Mouse (Mus musculus): ENCODE data around the gene Fgr.

Gene Fgr

DNA sequence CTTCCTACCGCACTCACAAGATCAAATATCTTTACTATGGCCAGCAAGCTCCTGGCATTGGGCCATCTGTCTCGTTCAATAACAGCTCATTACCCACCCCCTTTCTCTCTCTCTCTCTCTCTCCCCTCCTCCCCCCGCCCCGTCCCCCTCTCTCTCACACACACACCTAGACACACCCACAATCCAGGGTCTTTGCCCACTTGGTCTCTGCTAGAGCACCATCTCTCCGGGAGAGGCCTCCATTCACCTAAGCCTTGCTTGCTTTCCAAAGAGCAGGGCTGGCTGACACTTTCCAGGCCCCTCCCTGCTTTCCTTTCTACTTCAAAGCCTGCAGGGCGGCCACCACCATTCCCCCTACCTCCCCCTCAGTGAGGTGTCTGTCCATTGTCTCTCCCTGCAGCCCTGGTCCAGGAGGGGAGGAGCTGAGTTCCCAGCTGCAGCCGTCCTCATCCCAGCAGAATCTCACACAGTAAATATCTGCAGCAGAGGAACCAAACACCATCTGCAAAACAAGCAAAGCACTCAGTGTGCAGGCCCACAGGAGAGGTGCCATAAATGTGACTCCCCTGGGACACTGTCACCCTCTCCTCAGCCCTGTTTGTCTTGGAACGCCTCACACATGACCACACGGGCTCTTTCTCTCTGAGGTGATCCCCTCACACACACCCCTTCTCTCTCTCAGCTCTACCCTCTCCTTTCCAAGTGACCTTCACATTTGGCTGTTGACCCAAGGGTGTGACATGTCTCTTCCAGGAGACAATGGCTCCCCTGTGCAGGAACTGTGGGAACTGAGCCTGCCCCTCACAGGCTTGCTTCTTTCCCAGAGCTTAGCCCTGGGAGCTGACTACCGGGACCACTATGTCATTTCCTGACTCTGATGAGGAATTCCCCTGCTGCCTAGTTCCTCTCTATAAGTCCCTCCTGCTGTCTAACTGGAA lies 14.9 kb upstream of the Fgr start:
- DNase-seq (ENCODE audit: low spot score in 2 of 2) = no peak

DNA sequence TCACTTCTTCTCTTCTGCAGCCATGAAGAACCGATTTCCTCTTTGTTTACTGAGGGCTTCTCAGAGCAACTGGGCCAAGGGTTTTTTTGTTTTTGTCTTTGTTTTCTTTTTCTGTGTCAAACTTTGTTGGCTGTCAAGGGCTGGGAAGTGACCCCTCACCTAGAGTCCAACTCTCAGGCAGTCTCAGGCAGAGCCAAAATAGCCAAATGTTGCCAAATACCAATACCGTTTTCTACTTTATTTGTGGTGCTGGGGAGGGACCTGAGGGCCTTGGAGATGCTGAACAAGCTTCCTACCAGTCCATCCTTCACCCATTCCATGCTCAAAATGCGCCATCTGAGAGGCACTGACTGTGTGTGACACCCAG lies 14.2 kb upstream of the Fgr start:
- no peak for DNase-seq (ENCODE audit: low spot score in 2 of 2)

GRCm38 (mm10) chr4:132960313-132960712 lies 13.6 kb upstream of the Fgr start:
- DNase-seq (ENCODE audit: low spot score in 2 of 2) = no peak

DNA sequence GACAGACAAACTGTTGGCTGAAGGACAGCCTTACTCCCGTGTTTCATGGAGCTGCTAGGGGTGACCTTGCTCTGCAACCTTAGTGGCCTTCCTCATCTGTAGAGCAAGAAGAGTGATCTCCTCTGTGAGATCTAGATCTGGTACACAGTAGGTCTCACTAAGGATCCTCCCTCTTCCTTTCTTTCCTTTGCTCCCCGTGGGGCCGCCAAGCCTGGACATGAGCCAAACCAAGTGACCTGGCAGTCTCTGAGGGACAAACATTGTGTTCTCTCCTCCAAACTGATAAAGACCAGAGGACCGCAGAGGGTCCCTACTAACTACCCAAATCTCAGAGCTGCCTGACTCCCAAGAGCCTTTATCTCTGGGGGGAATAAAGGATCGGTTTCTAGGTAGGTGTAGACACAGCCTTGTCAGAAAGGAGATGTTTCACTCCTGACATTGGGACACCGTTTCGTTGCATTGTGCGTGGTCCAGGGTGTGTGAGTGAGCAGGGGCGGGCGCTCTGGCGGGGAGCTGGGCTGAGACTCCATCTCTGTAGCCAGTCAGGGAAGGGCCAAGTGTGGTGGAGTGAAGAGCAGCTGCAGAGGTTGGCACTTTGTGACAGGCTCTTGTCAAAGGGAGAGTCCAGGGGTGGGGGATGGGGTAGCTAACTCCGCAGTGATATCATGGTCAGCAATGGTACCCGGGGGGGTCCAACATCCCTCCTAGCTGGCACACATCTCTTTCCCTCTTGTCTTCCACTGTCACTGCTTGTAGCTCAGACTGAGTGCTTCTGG lies 12.8 kb upstream of the Fgr start:
- DNase-seq (ENCODE audit: low spot score in 2 of 2) = no peak

DNA sequence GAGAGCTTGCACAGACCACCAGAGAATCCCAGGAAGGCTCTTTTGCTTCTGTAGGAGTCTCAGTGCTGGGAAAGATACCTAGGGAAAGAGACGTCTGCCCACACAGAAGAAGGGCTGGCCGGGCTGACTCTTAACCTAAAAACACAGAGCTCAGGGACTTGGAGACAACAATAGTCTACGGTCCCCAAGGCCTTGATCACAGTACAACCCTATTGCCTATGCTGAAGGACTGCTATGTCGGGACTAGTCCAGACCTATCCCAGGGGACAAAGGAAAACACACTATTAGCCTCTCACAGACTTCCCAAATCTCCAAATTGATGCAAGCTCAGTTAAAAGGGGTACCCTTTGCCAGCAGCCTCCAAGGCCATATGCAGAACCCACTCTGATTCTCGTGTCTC lies 12.0 kb upstream of the Fgr start:
- DNase-seq (ENCODE audit: low spot score in 2 of 2) = no peak

DNA sequence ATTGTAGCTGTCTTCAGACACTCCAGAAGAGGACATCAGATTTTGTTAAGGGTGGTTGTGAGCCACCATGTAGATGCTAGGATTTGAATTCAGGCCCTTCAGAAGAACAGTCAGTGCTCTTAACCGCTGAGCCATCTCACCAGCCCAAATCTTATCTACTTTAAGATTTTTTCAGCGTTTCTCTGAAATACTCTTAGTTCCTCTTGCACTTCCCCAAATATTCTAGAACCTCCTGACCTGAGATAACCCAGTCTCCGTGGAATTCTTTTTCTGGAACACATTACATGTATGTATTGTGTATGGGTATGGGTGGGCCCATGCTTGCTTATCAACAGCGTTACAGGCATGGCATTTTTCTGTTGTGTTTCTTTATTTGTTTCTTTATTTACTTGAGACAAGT lies 11.3 kb upstream of the Fgr start:
- no peak for DNase-seq (ENCODE audit: low spot score in 2 of 2)

GRCm38 (mm10) chr4:132963436-132963835 lies 10.5 kb upstream of the Fgr start:
- no peak for DNase-seq (ENCODE audit: low spot score in 2 of 2)

- no peak for DNase-seq (ENCODE audit: low spot score in 2 of 2)
These were observed 9.8 kb upstream of the Fgr start for GRCm38 (mm10) chr4:132964064-132964463.

- no peak for DNase-seq (ENCODE audit: low spot score in 2 of 2)
These were observed 9.4 kb upstream of the Fgr start for GRCm38 (mm10) chr4:132964473-132964872.

GRCm38 (mm10) chr4:132968105-132968938 lies 5.6 kb upstream of the Fgr start:
- DNase-seq (ENCODE audit: low spot score in 2 of 2) = no peak

GRCm38 (mm10) chr4:132971601-132972000 lies 2.3 kb upstream of the Fgr start:
- DNase-seq (ENCODE audit: low spot score in 2 of 2) = no peak

DNA sequence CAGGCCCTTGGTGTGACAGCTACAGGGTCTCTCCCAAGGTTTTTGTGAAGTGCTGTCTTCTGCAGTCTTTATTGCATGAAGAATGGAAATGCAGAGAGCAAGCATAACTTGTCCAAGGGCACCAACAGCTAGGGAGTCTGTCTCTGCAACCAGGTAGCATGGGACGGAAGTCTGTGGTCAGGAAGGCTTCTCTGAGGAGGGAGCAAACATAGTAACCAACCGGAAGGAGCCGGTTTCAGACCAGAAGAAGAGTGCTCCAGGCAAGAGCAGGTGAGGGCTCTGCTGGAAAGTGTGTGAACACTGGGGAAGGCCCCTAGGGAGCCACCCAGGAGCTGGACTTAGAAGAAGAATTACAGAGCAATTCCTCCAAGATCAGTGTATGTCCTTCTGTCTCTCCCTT lies 1.8 kb upstream of the Fgr start:
- DNase-seq (ENCODE audit: low spot score in 2 of 2) = no peak

DNA sequence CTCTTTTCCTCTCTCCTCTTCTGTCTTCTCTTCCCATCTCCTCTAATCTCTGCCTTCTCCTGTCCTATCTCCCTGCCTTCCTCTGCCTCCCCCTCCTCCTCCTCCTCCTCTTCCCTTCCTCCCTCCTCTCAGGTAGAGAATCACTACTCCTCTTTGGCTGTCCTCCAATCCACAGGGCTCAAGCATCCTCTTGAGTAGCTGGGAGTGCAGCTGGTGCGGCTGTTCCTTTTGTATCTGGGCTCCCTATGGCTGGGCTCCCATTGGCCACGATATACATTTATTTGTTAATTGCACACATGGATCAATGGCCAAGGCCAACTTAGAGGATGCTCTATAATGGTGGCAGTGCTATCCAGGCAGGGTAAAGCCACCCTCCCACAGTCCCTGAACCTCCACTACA lies 1.3 kb upstream of the Fgr start:
- no peak for DNase-seq (ENCODE audit: low spot score in 2 of 2)

DNA sequence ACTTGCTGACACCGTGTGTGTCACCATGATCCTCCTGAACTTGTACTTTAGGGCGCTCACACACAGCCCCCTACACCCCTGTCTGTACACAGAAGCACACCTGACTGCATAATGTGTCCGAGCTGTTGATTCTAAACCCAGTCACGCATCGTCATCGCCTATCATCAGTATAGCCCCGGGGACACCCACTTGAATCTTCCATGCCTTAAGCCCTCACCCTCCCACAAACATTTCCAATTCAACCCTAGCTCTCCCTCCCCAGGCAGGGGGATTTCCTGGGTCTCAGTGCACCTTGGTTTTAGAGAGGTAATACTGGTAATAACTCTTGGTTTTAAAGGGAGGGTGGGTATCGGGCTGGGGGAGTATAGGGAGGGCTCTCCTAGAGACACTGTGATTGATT lies 709 bp upstream of the Fgr start:
- DNase-seq (ENCODE audit: low spot score in 2 of 2) = no peak

DNA sequence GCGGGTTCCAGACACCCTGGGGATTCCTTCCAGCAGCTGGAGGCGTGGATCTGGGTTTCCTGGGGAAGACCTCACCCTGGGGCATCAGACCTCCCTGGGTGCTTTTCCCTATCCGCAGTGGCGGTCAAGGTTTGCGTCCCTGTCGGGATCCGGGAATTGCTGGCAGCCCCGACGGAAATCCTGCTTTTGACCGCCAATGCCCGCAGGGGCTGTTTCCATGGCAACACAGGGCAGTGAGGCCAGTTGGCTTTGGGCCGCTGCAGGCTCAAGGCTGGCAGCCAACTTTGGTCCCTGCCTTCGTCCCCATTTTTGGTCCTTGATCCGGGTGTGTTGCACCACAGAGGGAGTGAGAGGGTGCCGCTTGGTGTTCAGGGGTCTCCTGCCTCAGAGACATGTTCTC lies 1.0 kb downstream of the Fgr start:
- DNase-seq (ENCODE audit: low spot score in 2 of 2) = peak; percentile 26 to 31

DNA sequence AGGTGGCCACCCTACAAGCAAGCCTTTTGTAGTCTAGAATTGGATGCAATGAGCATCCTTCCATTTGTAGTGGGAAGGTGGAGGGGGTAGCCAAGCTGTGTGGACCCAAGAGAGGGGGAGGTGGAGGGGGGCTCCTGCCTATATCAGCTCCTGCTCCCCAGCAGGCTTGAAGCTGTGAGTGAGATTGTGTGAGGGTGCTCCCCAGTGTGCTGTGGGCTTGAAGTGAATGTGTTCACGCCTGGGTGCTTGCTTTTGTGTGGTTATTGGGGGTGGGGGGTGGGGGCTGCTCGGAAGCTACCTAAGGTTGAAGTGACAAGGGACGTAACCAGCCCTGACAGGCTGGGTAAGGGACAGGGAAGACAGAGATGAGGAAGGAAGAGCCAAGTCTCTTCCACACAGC lies 1.9 kb downstream of the Fgr start:
- no peak for DNase-seq (ENCODE audit: low spot score in 2 of 2)

DNA sequence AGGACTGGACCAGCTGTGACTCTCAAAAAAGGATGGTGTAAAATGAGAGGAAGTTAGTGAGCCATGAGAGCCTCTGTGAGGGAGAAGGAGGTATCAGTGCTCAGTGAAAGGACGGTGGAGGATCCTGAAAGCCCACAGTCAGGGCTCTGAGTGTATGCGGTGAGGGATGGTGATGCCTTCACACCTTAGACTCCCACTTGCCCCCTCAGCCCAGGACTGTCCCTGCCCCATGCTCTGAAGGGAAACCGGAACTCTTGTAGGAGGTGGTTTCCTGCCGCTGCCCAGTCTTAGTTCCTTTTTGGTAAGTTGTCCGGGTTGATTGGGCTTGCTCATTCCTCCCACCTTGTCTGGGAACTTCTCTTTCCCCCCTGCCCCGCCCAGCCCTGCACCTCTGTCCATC lies 2.8 kb downstream of the Fgr start:
- DNase-seq (ENCODE audit: low spot score in 2 of 2) = no peak

GRCm38 (mm10) chr4:132977597-132977996 lies 3.7 kb downstream of the Fgr start:
- DNase-seq (ENCODE audit: low spot score in 2 of 2) = no peak

GRCm38 (mm10) chr4:132979186-132979585 lies 5.3 kb downstream of the Fgr start:
- no peak for DNase-seq (ENCODE audit: low spot score in 2 of 2)

DNA sequence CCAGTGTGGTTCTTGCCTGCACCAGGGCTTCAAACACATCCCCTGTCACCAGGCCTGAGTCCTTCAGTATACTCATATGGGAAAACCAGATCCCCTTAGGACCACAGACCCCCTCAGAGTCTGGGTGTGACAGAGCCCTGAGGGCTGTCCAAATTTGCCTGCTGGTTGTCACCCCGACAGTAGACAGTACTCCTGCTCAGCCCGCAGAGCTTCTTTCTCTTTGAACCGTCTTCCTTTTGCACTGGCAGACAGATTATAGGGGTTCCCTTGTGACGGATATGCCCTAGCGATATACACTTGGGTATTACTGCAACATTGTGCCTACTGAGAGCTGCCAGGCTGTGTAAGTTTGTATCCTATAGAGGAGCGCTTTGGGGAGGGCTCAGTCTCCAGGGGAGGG lies 7.7 kb downstream of the Fgr start:
- DNase-seq (ENCODE audit: low spot score in 2 of 2) = no peak

DNA sequence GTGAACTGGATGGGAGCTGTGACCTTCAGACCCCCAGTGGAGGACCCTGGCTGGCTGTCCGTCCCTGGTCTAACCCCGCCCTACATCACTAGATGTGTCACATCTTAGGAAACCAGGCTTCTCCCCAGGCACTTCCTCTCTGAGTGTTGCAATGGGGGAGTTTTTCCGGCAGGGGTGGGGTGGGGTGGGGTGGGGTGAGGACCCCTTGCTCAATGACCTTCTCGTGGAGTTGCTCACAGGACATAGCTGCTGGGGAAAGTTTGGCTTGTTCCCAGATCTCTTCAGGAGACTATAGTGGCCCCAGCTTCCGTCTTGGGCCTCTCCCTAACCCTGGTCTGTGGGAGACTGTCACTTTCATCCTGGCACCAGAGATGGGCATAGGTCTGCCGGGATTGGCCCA lies 9.1 kb downstream of the Fgr start:
- DNase-seq (ENCODE audit: low spot score in 2 of 2) = no peak
